Mouse (Mus musculus) gastrocnemius, postnatal 4 days (tissue): Measurements from ENCODE around the gene Gm10053. TPM values are rescaled to one million over a fixed set of nuclear protein-coding genes. Genes with fewer than 3 reads are reported as not detected.
"Not testable (repeated sequence)": the region's sequence is repeated elsewhere in the genome, so short reads cannot be mapped to it uniquely, and the experiment has no call there.

Experiments used
- DNase-seq, 2 experiments: peaks; one replicate each; pipeline ENCODE4 v3.0.0; 2021 to 2022; ENCODE audit warnings: low spot score in 2 of 2, mixed read lengths in 2 of 2
- long read RNA-seq, 2 experiments: library from polyadenylated mRNA; stranded (forward); transcript quantifications; one replicate each; pipeline ENCODE4 v2.0.0; 2021
- total RNA-seq, 2 experiments: library from RNA; stranded (reverse); gene quantifications; 2 replicates each; pipeline ENCODE4 v1.2.3; 2021

Gene Gm10053
- total RNA-seq = 100 to 1,000 TPM; 262 to 272 TPM
- long read RNA-seq, experiment 1, partial matches to known transcripts = 0 of 4 reads
- long read RNA-seq, experiment 1, other reads (novel, unspliced or antisense) = 0 of 4 reads
- long read RNA-seq, experiment 2 = 0 reads

- DNase-seq = not testable (repeated sequence)
Measured at GRCm38 (mm10) chr19:24875129-24875870, at the start of gene Gm10053. Gm10053 (plus strand) TSS chr19:24875686.

- no peak for DNase-seq
Measured at GRCm38 (mm10) chr19:24842080-24842479, 33.4 kb upstream of the Gm10053 start.

GRCm38 (mm10) chr19:24845007-24845546, 30.4 kb upstream of the Gm10053 start:
- no peak for DNase-seq

- no peak for DNase-seq
Measured at GRCm38 (mm10) chr19:24848345-24848744, 27.1 kb upstream of the Gm10053 start.

- DNase-seq = peak in 1 of 2 experiments; percentile 31
Measured at GRCm38 (mm10) chr19:24848844-24849243, 26.6 kb upstream of the Gm10053 start.

GRCm38 (mm10) chr19:24851456-24852315, 23.8 kb upstream of the Gm10053 start:
- DNase-seq = peak; percentile 52 to 77

- DNase-seq = no peak
Measured at GRCm38 (mm10) chr19:24861276-24861611, 14.2 kb upstream of the Gm10053 start.

GRCm38 (mm10) chr19:24861612-24862451, 13.7 kb upstream of the Gm10053 start, which contains the start of gene Pgm5:
Pgm5 (minus strand) TSS chr19:24861855.
- DNase-seq = peak; percentile 53 to 65

- no peak for DNase-seq
Measured at GRCm38 (mm10) chr19:24865436-24865835, 10.1 kb upstream of the Gm10053 start.

- DNase-seq = peak; percentile 48 to 71
Measured at GRCm38 (mm10) chr19:24871037-24871635, 4.3 kb upstream of the Gm10053 start.

- no peak for DNase-seq
Measured at GRCm38 (mm10) chr19:24873873-24874272, 1.6 kb upstream of the Gm10053 start.

- DNase-seq = no peak
Measured at GRCm38 (mm10) chr19:24881237-24881636, 5.8 kb downstream of the Gm10053 start.

GRCm38 (mm10) chr19:24885504-24885903, 10.0 kb downstream of the Gm10053 start:
- peak in 1 of 2 experiments; percentile 45 for DNase-seq

GRCm38 (mm10) chr19:24886888-24887287, 11.4 kb downstream of the Gm10053 start:
- no peak for DNase-seq

- no peak for DNase-seq
Measured at GRCm38 (mm10) chr19:24896536-24896935, 21.1 kb downstream of the Gm10053 start.

- no peak for DNase-seq
Measured at GRCm38 (mm10) chr19:24897006-24897895, 21.8 kb downstream of the Gm10053 start.

- DNase-seq = no peak
Measured at GRCm38 (mm10) chr19:24897896-24898736, 22.6 kb downstream of the Gm10053 start.
